Mouse (Mus musculus) ovary, postnatal 36 days (tissue): ENCODE data around the gene Insm2.
"Not testable (repeated sequence)": the region's sequence is repeated elsewhere in the genome, so short reads cannot be mapped to it uniquely, and the experiment has no call there.

Experiments used
- DNase-seq: peaks from one replicate; pipeline ENCODE4 v3.0.0; 2022; ENCODE audit warnings: low spot score, mixed read lengths

Gene Insm2

GRCm38 (mm10) chr12:55598887-55599561, at the start of gene Insm2:
Gene Insm2, plus strand, starts transcription at chr12:55599427.
- peak; percentile 9 for DNase-seq

- not testable (repeated sequence) for DNase-seq
Observed at GRCm38 (mm10) chr12:55554901-55555300, 44.3 kb upstream of the Insm2 start.

GRCm38 (mm10) chr12:55557866-55558265, 41.4 kb upstream of the Insm2 start:
- no peak for DNase-seq

- no peak for DNase-seq
Observed at GRCm38 (mm10) chr12:55559184-55559855, 39.9 kb upstream of the Insm2 start.

GRCm38 (mm10) chr12:55560025-55560690, 39.1 kb upstream of the Insm2 start:
- peak; percentile 19 for DNase-seq

- no peak for DNase-seq
Observed at GRCm38 (mm10) chr12:55563742-55564141, 35.5 kb upstream of the Insm2 start.

GRCm38 (mm10) chr12:55564187-55564963, 34.9 kb upstream of the Insm2 start:
- no peak for DNase-seq

GRCm38 (mm10) chr12:55565206-55565605, 34.0 kb upstream of the Insm2 start, which contains the start of gene Aldoart2:
Gene Aldoart2, plus strand, starts transcription at chr12:55565239.
- no peak for DNase-seq

- DNase-seq: no peak
Observed at GRCm38 (mm10) chr12:55565867-55566266, 33.4 kb upstream of the Insm2 start.

GRCm38 (mm10) chr12:55566837-55567236, 32.4 kb upstream of the Insm2 start:
- no peak for DNase-seq

- DNase-seq: no peak
Observed at GRCm38 (mm10) chr12:55568466-55568865, 30.8 kb upstream of the Insm2 start.

GRCm38 (mm10) chr12:55569676-55570075, 29.6 kb upstream of the Insm2 start:
- no peak for DNase-seq

- DNase-seq: no peak
Observed at GRCm38 (mm10) chr12:55570646-55571045, 28.6 kb upstream of the Insm2 start.

GRCm38 (mm10) chr12:55571181-55571580, 28.0 kb upstream of the Insm2 start:
- DNase-seq: no peak

GRCm38 (mm10) chr12:55571661-55572060, 27.6 kb upstream of the Insm2 start:
- DNase-seq: no peak

GRCm38 (mm10) chr12:55573089-55573488, 26.1 kb upstream of the Insm2 start:
- DNase-seq: no peak

GRCm38 (mm10) chr12:55573794-55574193, 25.4 kb upstream of the Insm2 start:
- DNase-seq: peak; percentile 11

- DNase-seq: not testable (repeated sequence)
Observed at GRCm38 (mm10) chr12:55586936-55587335, 12.3 kb upstream of the Insm2 start.

- no peak for DNase-seq
Observed at GRCm38 (mm10) chr12:55598537-55598886, 715 bp upstream of the Insm2 start.

- DNase-seq: peak; percentile 76
Observed at GRCm38 (mm10) chr12:55599639-55600502, 644 bp downstream of the Insm2 start.

GRCm38 (mm10) chr12:55600503-55600994, 1.3 kb downstream of the Insm2 start:
- no peak for DNase-seq
